Mouse (Mus musculus): Measurements from ENCODE around the gene Slc35d2.

GRCm38 (mm10) chr13:64064276-64064675 is 64.9 kb downstream of the Slc35d2 start:
- no peak for TF ChIP-seq GATA1 (IDR thresholded peaks at IDR 0.05; ENCODE audit: low read length)
- no peak for TF ChIP-seq TAL1 (IDR thresholded peaks at IDR 0.05; ENCODE audit: low read length)
